Mouse (Mus musculus) heart, adult 2 months (tissue): Measurements from ENCODE around the gene Cyp4f14. TPM values are rescaled to one million over a fixed set of nuclear protein-coding genes. Genes with fewer than 3 reads are reported as not detected.

ENCODE experiments used
- DNase-seq, 2 experiments: peaks; one replicate each; pipeline ENCODE4 v3.0.0; 2021
- H3K27ac ChIP-seq: fragments of 200-600 bp; 2 replicates; pipeline ENCODE4 v1.8.1; 2022
- H3K27me3 ChIP-seq: fragments of 200-500 bp; 2 replicates; pipeline ENCODE4 v1.6.1; 2012; ENCODE audit warnings: mild to moderate bottlenecking, low read length, inconsistent platforms, mixed read lengths; ENCODE audit not compliant: control insufficient read depth, insufficient read depth
- H3K36me3 ChIP-seq: fragments of 200-500 bp; 2 replicates; pipeline ENCODE4 v1.6.1; 2012; ENCODE audit warnings: low read length, inconsistent platforms; ENCODE audit not compliant: control insufficient read depth, insufficient read depth
- H3K4me1 ChIP-seq: fragments of 200-500 bp; 2 replicates; pipeline ENCODE4 v1.6.1; 2011; ENCODE audit warnings: low read length; ENCODE audit not compliant: control insufficient read depth, insufficient read depth
- H3K4me3 ChIP-seq: fragments of 200-600 bp; 2 replicates; pipeline ENCODE4 v1.8.1; 2022
- H3K79me2 ChIP-seq: fragments of 200-500 bp; replicated peaks from 2 replicates; pipeline ENCODE4 v1.6.1; 2012; ENCODE audit warnings: mild to moderate bottlenecking, inconsistent platforms, low read length, moderate library complexity, mixed read lengths; ENCODE audit not compliant: control insufficient read depth, insufficient read depth
- H3K9ac ChIP-seq: fragments of 200-500 bp; 2 replicates; pipeline ENCODE4 v1.6.1; 2012; ENCODE audit warnings: low read depth, mild to moderate bottlenecking, control low read depth, inconsistent platforms, low read length, mixed read lengths
- CTCF ChIP-seq: fragments of 200-600 bp; IDR thresholded peaks from 2 replicates; pipeline ENCODE4 v1.8.1; 2022; ENCODE audit warnings: antibody characterized with exemption, mild to moderate bottlenecking, moderate library complexity
- EP300 ChIP-seq: fragments of 200-500 bp; IDR thresholded peaks from 2 replicates; pipeline ENCODE4 v1.6.1; 2011; ENCODE audit warnings: low read depth, low read length, control low read depth; ENCODE audit not compliant: insufficient read depth
- POLR2A ChIP-seq: fragments of 200-500 bp; IDR thresholded peaks from 2 replicates; pipeline ENCODE4 v1.6.1; 2011; ENCODE audit warnings: mild to moderate bottlenecking, low read depth, low read length, control low read depth; ENCODE audit not compliant: insufficient read depth
- WGBS: fragments of 180-500 bp; shearing (Covaris S2); methylation state at CpG from one replicate; pipeline ENCODE4 v1.1.7; 2018; 5-methylcytosine and 5-hydroxymethylcytosine counted together
- intact Hi-C: fragments of 180-260 bp; cut with DNase I; formaldehyde crosslinking; loops from one replicate; pipeline ENCODE4 v1.15.1; 2025
- polyA plus RNA-seq: library from polyadenylated mRNA; depleted of rRNA; stranded (reverse); fragments of >200 nt; gene quantifications from 2 replicates; pipeline ENCODE4 v1.2.3, GENCODE M21; 2012
- total RNA-seq, 2 experiments: library from RNA; stranded (reverse); gene quantifications; 2 replicates each; pipeline ENCODE4 v1.2.3; 2021

Cyp4f14 gene
- total and polyA plus RNA-seq, 3 experiments: 0.16 to 0.25 TPM; not detected in 1

DNA sequence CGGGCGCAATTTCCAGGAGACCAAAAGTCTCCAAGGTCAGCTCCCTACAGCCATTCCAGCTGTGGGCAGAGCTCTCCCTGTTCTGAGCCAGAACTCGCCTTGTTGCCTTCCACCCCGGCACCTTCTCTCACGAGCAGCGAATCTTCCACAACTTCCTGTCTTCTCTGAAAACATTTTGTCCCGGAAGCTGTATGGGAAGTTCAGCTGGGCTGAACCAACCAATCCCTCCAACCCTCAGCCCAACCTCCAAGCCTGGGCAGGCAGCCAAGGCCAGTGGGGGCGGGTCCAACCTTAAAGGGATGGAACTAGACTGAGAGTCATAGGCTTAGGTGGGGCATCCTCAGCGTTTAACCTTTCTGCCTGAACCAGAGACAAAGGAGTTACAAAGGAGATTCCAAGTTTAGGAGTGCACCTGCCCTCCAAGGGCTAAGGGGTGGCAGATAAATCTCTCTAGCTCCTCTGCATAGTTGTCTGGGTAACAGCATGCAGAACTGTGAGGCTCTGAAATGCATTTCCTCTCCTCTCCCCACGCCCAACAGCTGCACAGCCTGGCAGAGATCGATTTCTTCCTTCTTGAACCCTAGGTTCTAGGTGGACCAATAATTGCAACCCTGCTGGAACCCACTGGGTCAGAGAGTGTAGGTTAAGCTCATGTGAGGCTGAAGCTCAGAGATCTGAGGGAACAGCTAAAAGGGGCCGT, 30.2 kb upstream of the Cyp4f14 start, which contains the start of gene Cyp4f13:
Gene Cyp4f13 (minus strand): TSS at position 188 of the 700 bp plus-strand sequence.
- DNase-seq: peak; percentile 98 to 100
- Histone ChIP-seq H3K4me3 (peak within 1 kb of the TSS; percentile 75), H3K27me3 (no peaks in the 10 kb centered on the region), H3K79me2 (no peaks in the 10 kb centered on the region), H3K36me3 (no peaks in the 10 kb centered on the region), H3K9ac (peak within 1 kb of the TSS; percentile 68), H3K4me1 (peaks cover 11% of the 10 kb centered on the region), H3K27ac (peak within 1 kb of the TSS; percentile 90)
- TF ChIP-seq CTCF (no peak), EP300 (peak; percentile 97), POLR2A (peak; percentile 98)
- 4% methylated on average over 12 of the region's 12 CpGs for WGBS
- intact Hi-C loops: loop anchor here (2.0 to 10.0 kb wide), 5 partner anchors 23 to 413 kb away; partner anchors contain the start of genes Cyp4f16, Zfp870 and Zfp871

DNA sequence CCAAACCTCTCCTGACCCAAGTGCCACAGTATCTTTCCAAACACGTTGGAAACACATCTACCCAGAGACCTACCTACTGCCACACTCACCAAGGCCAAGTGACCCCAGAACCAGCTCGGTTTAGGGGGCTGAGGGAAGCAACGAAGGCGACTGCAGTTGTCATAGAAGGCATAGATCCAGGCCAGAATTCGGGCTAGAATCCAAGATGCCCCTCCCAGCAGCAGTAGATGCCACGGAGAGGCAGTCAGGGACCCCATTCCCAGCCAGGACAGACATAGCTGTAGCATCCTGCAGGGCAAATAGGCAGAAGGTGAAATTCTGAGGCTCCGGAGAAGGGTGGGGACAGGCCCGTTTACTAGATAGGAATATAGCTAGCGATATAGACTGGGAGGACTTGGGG, 29.6 kb upstream of the Cyp4f14 start:
- H3K9ac ChIP-seq: peak overlapping the region; percentile 68
- intact Hi-C loops: loop anchor here (2.0 to 10.0 kb wide), 5 partner anchors 22 to 412 kb away; partner anchors contain the start of genes Cyp4f16, Zfp870 and Zfp871
- peaks cover 11% of the 10 kb centered on the region for H3K4me1 ChIP-seq
- H3K79me2 ChIP-seq: no peaks in the 10 kb centered on the region
- 22% methylated on average over 9 of the region's 9 CpGs for WGBS
- H3K36me3 ChIP-seq: no peaks in the 10 kb centered on the region
- peak overlapping the region; percentile 90 for H3K27ac ChIP-seq
- H3K4me3 ChIP-seq: peak overlapping the region; percentile 75
- TF ChIP-seq CTCF (no peak), EP300 (no peak), POLR2A (no peak)
- H3K27me3 ChIP-seq: no peaks in the 10 kb centered on the region
- DNase-seq: peak in 1 of 2 experiments; percentile 48

DNA sequence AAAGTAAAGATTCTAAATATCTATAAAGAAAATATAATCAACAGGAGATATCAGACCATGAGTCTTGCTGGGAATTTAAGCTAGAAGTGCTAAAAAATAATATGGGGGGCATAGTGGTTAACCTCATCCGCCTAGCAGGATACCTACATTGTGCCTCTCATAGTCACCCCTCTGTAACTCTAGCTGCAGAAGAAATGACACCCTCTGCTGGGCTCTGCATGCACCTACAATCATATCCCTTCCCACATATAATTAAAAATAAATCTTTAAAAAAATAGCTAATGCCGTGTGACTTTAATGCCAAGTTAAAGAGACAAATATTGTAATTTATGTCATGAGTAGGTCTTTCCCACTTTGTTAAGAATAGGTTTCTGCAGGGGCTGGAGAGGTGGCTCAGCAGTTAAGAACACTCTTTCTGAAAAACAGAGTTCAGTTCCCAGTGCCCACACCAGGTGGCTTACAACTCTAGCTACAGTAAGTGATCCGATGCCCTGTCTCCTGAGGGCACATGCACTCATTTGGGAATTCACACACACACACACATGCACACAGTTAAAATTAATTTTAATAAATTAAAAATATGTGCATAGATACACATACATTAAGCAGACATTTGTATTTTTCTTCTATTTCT, 27.4 kb upstream of the Cyp4f14 start:
- Histone ChIP-seq H3K4me3 (no peak overlapping the region), H3K79me2 (no peaks in the 10 kb centered on the region), H3K27ac (no peak overlapping the region), H3K4me1 (peaks cover 10% of the 10 kb centered on the region), H3K27me3 (no peaks in the 10 kb centered on the region), H3K9ac (no peak overlapping the region), H3K36me3 (no peaks in the 10 kb centered on the region)
- TF ChIP-seq EP300 (no peak), CTCF (peak; percentile 47)
- 65% methylated on average over 3 of the region's 3 CpGs for WGBS
- no peak for DNase-seq
- intact Hi-C loops: loop anchor here (5.0 to 10.0 kb wide), 3 partner anchors 157 to 410 kb away; partner anchors contain the start of genes Cyp4f16 and Zfp871

DNA sequence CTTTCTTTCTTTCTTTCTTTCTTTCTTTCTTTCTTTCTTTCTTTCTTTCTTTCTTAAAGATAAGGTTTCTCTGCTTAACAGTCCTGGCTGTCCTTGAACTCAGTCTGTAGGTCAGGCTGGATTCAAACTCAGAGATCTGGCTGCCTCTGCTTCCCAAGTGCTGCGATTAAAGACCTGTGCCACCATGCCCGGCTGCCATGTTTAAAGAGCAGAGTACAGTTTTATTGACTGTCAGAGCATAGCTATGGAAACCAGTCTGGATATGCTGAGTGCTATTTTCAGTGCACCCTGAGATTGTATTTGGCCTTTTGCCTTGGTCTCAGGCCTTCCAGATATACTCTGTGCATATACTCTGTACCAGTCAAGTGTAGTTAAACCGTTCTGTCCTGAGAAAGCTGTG, 26.5 kb upstream of the Cyp4f14 start:
- DNase-seq: no peak

DNA sequence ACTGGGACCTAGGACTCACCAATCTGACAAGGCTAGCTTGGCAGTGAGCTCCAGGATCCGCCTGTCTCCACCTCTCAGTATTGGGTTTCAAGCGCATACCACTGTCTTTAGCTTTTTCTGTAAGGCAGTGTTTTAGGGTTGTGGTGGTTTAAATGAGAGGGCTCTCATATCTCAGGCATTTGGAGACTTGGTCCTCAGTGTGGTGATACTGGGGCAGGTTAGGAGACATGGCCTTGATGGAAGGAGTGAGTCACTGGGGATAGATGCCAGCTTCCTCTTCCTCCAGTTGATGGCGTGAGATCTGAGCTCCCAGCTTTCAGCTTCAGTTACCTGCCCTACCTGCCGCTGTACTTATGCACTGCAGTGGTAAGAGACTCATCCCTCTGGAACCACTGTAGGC, 22.7 kb upstream of the Cyp4f14 start:
- DNase-seq: no peak
- H3K36me3 ChIP-seq: no peaks in the 10 kb centered on the region
- H3K27ac ChIP-seq: no peak overlapping the region
- no peak for TF ChIP-seq EP300
- TF ChIP-seq POLR2A: no peak
- TF ChIP-seq CTCF: no peak
- intact Hi-C loops: loop anchor here (10.0 kb wide), 1 partner anchor 405 kb away; the partner anchor contains the start of gene Cyp4f16
- WGBS: 83% methylated on average over 4 of the region's 4 CpGs
- no peak overlapping the region for H3K4me3 ChIP-seq
- no peak overlapping the region for H3K9ac ChIP-seq
- no peaks in the 10 kb centered on the region for H3K79me2 ChIP-seq
- no peaks in the 10 kb centered on the region; the same call in 1 of the 2 replicates for H3K4me1 ChIP-seq
- no peaks in the 10 kb centered on the region for H3K27me3 ChIP-seq

More for the DNA sequence above, 26.5 kb upstream of the Cyp4f14 start:
- Histone ChIP-seq H3K36me3 (no peaks in the 10 kb centered on the region), H3K79me2 (no peaks in the 10 kb centered on the region), H3K27me3 (no peaks in the 10 kb centered on the region), H3K9ac (no peak overlapping the region), H3K4me1 (peaks cover 10% of the 10 kb centered on the region), H3K27ac (no peak overlapping the region), H3K4me3 (no peak overlapping the region)
- intact Hi-C loops: loop anchor here (10.0 kb wide), 1 partner anchor 409 kb away; the partner anchor contains the start of gene Cyp4f16
- TF ChIP-seq EP300: no peak
- no peak for TF ChIP-seq CTCF
- TF ChIP-seq POLR2A: no peak
- WGBS: 79% methylated on average over 3 of the region's 3 CpGs
